Mouse (Mus musculus) lung, postnatal 10 days (tissue): Measurements from ENCODE around the gene Ip6k1.
A peak's percentile ranks its signal among the peaks of the same experiment; 100 is the strongest.

Source experiments
- DNase-seq: peaks from one replicate; pipeline ENCODE4 v3.0.0; 2021

Ip6k1 gene

GRCm38 (mm10) chr9:108063361-108063760 is 61.1 kb downstream of the Ip6k1 start:
- DNase-seq = no peak

DNA sequence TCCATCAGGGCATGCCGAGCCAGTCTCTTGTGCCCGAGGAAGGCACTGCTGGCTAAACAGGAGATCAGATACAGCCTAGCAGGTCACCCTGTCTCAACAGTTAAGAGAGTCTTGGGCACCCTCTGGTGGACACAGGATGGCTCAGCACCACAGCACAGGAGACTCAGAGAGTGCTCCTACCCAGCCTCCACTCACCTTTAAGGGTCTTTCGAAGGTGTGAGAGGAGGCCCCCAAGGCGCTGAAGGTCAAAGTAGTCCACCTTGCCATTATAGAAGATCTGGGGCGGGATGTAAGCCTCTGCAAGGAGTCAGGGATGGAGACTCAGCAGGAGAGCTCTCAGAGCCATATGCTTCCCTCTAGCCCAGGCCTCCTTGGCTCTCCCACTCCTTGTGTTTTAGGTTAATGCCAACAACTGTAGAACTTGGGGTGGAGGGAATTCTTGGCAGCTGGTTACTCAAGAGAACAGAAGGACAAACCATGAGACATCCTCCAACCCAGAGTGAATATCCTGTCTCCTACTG is 63.2 kb downstream of the Ip6k1 start:
- peak; percentile 76 for DNase-seq

DNA sequence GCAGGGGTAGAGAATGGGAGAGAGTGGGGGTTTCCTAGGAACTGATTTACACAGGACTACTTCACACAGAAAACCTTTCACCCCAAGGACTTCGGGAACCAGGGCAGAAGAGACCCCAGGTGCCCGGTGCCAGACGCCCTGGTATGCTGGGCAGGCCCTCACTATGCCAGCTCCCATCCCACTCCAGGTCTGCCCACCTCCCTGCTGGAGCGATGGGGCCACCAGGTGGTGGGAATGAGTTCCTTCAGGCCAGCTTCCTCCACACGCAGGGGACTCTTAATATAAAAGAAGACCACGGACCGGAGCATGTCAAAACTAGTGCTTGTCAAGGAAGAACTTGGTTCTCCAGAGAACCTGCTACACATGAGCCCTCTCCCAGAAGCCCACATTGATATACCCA is 64.9 kb downstream of the Ip6k1 start:
- DNase-seq = no peak

- peak; percentile 91 for DNase-seq
These were observed 65.6 kb downstream of the Ip6k1 start for GRCm38 (mm10) chr9:108067900-108068299.

DNA sequence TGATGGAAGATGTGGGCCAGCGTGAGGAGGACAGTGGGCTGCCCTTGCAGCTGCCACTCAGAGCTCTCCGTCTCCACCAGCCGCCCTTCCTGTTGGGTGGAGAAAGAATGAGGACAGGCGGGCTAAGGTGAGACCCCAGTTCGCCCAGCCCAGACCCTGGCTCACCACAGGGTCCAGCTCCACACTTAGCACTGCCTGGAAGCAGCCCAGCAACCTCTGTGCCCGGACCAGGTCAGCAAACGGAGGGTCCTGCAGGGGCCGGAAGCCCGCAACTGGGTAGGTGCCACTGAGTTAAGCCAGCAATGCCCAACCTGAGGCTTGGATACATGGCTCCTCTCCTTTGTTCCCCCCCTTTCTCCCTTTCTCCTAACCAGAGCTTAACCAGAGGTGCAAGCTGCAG is 66.7 kb downstream of the Ip6k1 start:
- DNase-seq = no peak

GRCm38 (mm10) chr9:108069529-108069928 is 67.2 kb downstream of the Ip6k1 start:
- no peak for DNase-seq

DNA sequence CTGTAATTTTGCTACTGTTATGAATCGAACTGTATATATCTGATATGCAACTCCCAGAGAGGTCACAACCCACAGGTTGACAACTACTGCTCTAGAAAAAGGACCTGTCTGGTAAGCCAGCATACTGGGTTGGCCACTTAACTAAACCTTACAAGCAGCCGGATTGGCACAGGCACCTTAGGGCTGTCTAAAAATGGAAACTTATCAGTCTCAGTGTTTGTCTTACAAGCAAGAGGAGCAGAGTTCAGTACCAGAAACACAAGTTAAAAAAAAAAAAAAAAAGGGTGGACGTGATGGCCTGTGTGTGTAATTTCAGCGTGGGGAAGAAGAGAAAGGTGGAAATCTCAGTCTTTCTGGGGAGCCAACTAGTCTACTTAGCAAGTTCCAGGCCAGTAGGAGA is 69.5 kb downstream of the Ip6k1 start:
- no peak for DNase-seq

GRCm38 (mm10) chr9:108072481-108072924 is 70.2 kb downstream of the Ip6k1 start:
- DNase-seq = no peak

DNA sequence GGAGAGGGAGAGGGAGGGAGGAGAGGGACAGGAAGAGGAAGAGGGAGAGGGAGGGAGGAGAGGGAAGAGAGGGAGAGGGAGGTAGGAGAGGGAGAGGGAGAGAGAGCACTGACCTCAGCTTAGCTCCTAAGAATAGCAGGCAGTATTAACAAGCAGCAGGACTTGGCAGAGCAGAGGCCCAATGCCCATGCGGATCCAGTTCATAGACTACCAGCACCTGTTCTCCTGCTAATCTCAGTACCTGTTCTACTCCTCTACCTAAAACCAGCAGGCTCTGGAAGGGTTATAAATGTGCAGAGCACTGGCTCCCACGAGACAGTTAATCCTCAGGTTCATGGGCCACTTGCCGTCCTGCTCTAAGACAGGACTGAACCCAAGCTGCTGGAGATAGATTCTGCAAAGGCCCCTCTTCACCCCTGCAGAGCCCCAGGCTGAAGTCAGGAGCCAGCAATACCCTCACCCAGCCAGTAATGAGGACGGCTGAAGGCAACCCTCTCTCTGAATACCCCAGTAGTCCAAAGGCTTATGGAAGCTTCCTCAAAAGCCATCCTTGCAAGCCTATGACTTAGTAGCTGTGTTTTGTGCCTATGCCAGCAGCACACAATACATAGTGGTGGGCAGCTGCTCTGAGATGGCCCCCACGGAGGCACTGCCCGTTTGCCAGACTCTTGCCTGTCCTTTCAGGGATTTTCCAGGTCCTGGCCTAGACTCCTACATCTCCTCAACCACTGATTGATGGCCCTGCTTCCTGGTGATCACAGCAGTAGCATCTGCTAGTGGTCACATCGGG is 71.0 kb downstream of the Ip6k1 start:
- DNase-seq = no peak

DNA sequence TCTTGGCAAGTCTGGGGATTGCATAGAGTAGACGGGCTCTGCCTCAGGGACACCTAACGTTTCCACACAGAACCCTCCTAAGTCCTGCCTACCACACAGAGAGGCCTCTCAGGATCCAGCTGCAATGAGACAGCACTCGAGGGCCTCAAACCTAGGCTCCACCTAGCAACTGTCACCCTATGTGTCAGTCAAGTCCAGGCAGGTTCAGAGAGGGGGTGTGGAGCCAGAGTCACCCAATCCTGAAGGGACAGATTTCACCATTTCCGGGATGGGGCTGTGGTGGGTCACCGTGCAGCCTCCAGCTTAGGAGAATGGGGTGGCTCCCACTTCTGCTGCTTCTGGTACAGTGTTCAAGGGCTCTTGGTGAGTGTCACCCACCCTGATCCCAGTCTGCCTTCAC is 77.9 kb downstream of the Ip6k1 start, which contains the start of gene Mst1:
Gene Mst1 (plus strand): TSS at position 269 of the 400 bp plus-strand sequence.
- no peak for DNase-seq

- DNase-seq = peak; percentile 24
These were observed 80.2 kb downstream of the Ip6k1 start for GRCm38 (mm10) chr9:108082549-108082948.

DNA sequence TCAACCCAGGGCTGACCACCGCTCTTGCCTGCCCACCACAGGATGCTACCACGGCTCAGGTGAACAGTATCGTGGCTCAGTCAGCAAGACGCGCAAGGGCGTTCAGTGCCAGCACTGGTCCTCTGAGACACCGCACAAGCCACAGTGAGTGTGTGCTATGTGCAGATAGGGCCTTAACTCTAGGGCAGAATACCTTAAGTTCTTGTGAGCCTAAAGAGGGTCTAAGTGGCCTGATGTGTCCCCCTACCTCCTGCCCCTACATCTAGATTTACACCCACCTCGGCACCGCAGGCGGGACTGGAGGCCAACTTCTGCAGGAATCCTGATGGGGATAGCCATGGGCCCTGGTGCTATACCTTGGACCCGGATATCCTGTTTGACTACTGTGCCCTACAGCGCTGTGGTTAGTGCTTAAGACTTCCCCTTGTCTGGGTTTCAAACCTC is 80.7 kb downstream of the Ip6k1 start, which contains the start of gene Rnf123:
Gene Rnf123 (minus strand): TSS at position 359 of the 444 bp plus-strand sequence.
- DNase-seq = no peak

- no peak for DNase-seq
These were observed 81.3 kb downstream of the Ip6k1 start for GRCm38 (mm10) chr9:108083561-108083960.

DNA sequence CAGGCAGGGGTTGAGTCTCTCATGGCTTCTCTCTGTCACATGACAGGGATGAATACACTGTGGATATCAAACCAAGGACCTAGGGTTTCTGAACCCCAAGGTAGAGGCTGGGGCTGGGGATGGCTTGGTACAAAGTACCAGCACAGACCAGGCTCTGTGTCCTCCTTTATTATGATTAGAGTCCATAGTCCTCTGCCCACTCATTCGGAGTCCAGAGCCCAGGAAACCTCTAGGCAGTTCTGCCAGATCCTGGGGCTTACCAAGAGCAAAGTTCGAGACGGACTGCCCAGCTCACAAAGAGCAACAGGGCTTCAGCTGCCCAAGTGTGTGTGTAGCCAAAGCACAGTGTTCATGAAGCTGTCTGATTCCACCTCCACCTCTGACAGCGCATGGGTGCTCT is 83.0 kb downstream of the Ip6k1 start:
- DNase-seq = no peak

DNA sequence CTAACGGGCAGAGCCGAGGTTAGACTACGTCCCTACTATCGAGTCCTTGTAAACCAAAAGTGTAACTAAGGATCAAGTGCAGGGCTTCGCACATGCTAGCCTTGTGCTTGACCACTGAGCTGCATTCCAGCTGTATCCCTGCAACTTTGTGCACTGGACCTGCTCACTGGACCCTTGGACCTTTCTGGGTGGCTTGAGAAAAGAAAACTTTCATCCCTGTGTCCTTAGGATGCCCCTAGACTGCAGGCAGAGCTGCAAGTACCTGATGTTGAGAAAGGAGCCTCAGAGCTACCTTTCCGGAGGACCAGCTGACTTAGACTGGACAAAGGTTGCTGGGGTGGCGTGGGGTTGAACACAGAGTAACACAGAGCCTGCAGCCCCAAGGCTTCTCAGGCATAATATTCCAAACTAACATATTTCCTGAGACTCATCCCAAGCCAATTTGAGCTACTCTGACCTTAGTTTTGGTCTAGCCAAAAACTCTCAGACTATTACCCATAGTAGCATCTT is 88.4 kb downstream of the Ip6k1 start:
- DNase-seq = no peak

- DNase-seq = no peak
These were observed 91.3 kb downstream of the Ip6k1 start for GRCm38 (mm10) chr9:108093586-108093985.

GRCm38 (mm10) chr9:108094184-108094941 is 92.1 kb downstream of the Ip6k1 start, which contains the start of gene Apeh:
Gene Apeh (minus strand): TSS chr9:108094606.
- DNase-seq = peak; percentile 98

- DNase-seq = no peak
These were observed 92.7 kb downstream of the Ip6k1 start for GRCm38 (mm10) chr9:108094998-108095411.

- peak; percentile 74 for DNase-seq
These were observed 93.2 kb downstream of the Ip6k1 start for GRCm38 (mm10) chr9:108095518-108095917.

GRCm38 (mm10) chr9:108095949-108096712 is 93.8 kb downstream of the Ip6k1 start:
- no peak for DNase-seq
